Mouse (Mus musculus) E14TG2a.4 (cell line): ENCODE data around the gene Fbp2.

ENCODE experiments used
- CTCF ChIP-seq: conservative IDR thresholded peaks from 2 replicates; pipeline ENCODE4 v1.5.1; 2014; ENCODE audit warnings: low read length
- POU5F1 ChIP-seq: IDR thresholded peaks from 2 replicates; pipeline ENCODE4 v1.6.1; 2014; ENCODE audit warnings: low read length, borderline replicate concordance

DNA sequence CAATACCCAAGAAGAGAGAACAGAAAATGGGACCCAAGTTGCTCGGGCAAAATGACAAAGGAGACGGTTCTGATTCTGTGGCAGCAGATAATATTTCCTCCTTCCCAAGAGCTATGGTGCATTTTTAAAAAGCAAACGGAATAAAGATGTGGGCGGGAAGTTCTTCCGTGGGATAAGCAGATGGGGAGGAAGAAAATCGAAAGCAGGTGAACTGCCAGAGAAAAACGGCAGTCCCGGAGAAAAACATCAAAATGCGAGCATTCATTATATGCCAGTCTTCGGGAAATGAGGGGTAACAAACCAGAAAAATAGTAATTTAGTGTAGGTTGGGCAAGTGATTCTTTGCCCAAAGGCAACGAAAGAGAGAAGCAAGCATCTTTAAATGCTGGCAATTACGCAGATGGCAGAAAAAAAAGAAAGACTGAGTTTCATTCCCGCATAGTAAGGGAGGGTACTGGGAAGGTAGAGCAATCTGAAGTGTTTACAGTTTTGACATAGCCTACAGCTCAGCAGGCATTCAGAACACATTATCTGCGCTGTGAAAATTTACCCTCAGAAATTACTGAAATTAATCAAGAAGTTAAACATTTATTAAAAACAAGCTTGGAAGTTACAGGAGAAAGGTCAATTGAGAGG lies 49.4 kb upstream of the Fbp2 start:
- TF ChIP-seq CTCF (no peak), POU5F1 (no peak)
